Mouse (Mus musculus) lung, adult 2 months (tissue): Measurements from ENCODE around the gene Hdlbp.
"Not testable (repeated sequence)": the region's sequence is repeated elsewhere in the genome, so short reads cannot be mapped to it uniquely, and the experiment has no call there.

Experiments
- CTCF ChIP-seq: fragments of 200-500 bp; IDR thresholded peaks from 2 replicates; pipeline ENCODE4 v1.5.1; 2011; ENCODE audit warnings: mild to moderate bottlenecking, low read length, control low read depth; ENCODE audit not compliant: insufficient read depth
- POLR2A ChIP-seq: fragments of 200-500 bp; IDR thresholded peaks from 2 replicates; pipeline ENCODE4 v1.6.1; 2011; ENCODE audit warnings: low read depth, mild to moderate bottlenecking, control low read depth, low read length, borderline replicate concordance; ENCODE audit errors: extremely low read depth

DNA sequence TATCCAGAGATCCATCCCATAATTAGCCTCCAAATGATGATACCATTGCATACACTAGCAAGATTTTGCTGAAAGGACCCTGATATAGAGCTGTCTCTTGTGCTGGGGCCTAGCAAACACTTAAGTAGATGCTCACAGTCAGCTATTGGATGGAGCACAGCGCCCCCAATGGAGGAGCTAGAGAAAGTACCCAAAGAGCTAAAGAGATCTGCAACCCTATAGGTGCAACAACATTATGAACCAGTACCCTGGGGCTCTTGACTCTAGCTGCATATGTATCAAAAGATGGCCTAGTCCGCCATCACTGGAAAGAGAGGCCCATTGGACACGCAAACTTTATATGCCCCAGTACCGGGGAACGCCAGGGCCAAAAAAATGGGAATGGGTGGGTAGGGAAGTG is 28.5 kb downstream of the Hdlbp start:
- TF ChIP-seq POLR2A, CTCF: not testable (repeated sequence)
